Mouse (Mus musculus) liver, embryonic 16.5 days (tissue): ENCODE data around the gene Uvrag. TPM values are rescaled to one million over a fixed set of nuclear protein-coding genes. Genes with fewer than 3 reads are reported as not detected.

Experiments used
- ATAC-seq: fragments of 200-750 bp; cut with Nextera tagmentation; 2 replicates; pipeline ENCODE4 v1.8.0; 2017; ENCODE audit warnings: low read depth, mild to moderate bottlenecking, moderate number of reproducible peaks, moderate library complexity
- H3K27ac ChIP-seq: fragments of 300-500 bp; sonication (generic); 2 replicates; pipeline ENCODE4 v1.5.1; 2014; ENCODE audit warnings: mild to moderate bottlenecking, low read length
- H3K27me3 ChIP-seq: fragments of 300-500 bp; sonication (generic); 2 replicates; pipeline ENCODE4 v1.6.1; 2014; ENCODE audit warnings: low read depth, low read length, mixed read lengths; ENCODE audit not compliant: control insufficient read depth, insufficient read depth
- H3K36me3 ChIP-seq: fragments of 300-500 bp; sonication (generic); 2 replicates; pipeline ENCODE4 v1.6.1; 2014; ENCODE audit warnings: mild to moderate bottlenecking; ENCODE audit not compliant: control insufficient read depth, insufficient read depth
- H3K4me1 ChIP-seq: fragments of 300-500 bp; sonication (generic); 2 replicates; pipeline ENCODE4 v1.6.1; 2014; ENCODE audit warnings: low read depth, low read length, mixed read lengths; ENCODE audit not compliant: control insufficient read depth
- H3K4me2 ChIP-seq: fragments of 300-500 bp; sonication (generic); 2 replicates; pipeline ENCODE4 v1.6.1; 2014; ENCODE audit warnings: low read depth, low read length, mixed read lengths
- H3K4me3 ChIP-seq: fragments of 300-500 bp; sonication (generic); 2 replicates; pipeline ENCODE4 v1.5.1; 2014; ENCODE audit warnings: low read depth, mild to moderate bottlenecking, low read length
- H3K9ac ChIP-seq: fragments of 300-500 bp; sonication (generic); 2 replicates; pipeline ENCODE4 v1.6.1; 2014; ENCODE audit warnings: low read depth, low read length
- H3K9me3 ChIP-seq: fragments of 300-500 bp; sonication (generic); replicated peaks from 2 replicates; pipeline ENCODE4 v1.6.1; 2016; ENCODE audit warnings: low read length; ENCODE audit not compliant: control insufficient read depth
- WGBS: fragments of 180-500 bp; shearing (Covaris S2); extraction: QIAGEN DNeasy Blood & Tissue Kit; methylation state at CpG from one replicate; pipeline ENCODE4 v1.1.7; 2014; ENCODE audit not compliant: insufficient replicate concordance; 5-methylcytosine and 5-hydroxymethylcytosine counted together
- polyA plus RNA-seq: library from polyadenylated mRNA; unstranded; fragments of >200 nt; fragmentation: Nextera tagmentation; extraction: Ambion mirVana; gene quantifications from 2 replicates; pipeline ENCODE4 v1.2.1, GENCODE M21; 2015

Gene Uvrag
- 7.6 and 8.2 TPM in 2 replicates for polyA plus RNA-seq

DNA sequence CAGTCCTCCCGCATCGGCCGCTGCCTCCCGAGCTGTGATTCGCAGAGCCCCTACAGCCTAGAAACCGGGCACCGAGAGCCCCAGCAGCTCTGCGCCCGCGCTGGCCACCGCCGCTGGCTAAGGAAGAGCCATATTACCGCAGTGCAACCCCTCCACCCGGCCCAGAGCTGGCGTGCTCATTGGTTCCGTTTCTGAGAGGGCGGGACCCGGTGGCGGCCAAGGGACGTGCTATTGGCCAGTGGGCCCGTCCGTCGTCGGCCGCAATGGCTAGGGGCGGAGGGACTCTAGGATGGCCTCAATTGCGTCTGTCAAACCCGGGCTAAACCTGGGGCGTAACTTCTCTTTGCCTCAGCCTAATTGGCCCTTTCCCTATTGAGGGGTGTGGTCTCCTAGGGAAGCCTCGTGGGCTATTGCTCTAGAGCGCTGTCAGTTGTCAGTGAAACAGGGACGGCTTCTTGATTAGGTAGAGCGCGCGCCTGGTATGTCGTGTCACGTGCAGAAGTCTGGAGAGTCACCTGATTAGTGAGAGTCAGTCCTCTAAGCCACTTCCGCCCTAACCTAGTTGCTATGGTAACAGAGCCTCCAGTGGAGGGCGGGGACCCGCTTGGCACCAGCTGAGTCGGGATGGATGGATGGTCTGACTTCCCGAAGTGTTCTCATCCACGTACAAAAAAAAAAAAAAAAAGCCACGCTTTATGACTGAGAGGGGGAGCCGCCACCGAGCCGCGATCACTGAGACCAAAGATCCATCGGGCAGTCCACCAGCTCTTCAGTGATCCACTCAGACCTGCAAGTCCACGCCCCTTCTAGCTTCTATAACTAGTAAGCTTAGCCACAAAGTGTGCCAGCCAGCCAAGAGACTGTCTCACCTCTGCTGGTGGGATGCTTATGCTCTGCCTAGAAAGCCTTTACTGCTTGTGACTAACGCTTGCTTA lies at the start of gene Uvrag:
Gene Uvrag, minus strand, starts transcription at position 158 of the 935 bp plus-strand sequence.
- peak within 1 kb of the TSS; percentile 88 for H3K9ac ChIP-seq

DNA sequence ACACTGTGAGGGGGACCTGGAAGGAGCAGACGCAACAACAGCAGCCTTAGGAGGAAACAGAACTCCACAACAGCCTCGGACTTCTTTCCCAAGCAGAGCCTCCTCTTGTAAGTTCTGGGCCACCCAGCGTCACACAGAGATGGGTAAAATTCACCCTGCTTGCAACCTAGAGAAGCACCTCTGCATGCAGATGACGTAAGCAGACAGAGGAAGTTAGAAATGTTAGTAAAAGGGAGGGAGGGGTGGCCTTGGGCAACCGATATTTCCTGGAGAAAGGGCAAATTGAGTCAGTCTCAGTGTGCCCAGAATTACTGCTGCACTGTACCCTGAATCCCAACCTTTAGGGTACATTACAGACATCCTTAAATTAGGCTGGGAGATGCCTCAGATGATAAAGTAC lies 48.9 kb upstream of the Uvrag start:
- Histone ChIP-seq H3K4me1 (peaks cover 13% of the 10 kb centered on the region), H3K27ac (peak overlapping the region; percentile 37), H3K4me2 (0 out of 2 replicates have a peak overlapping the region, but pooled peaks have one; percentile 18), H3K27me3 (no peaks in the 10 kb centered on the region), H3K36me3 (no peaks in the 10 kb centered on the region), H3K4me3 (no peak overlapping the region), H3K9ac (no peak overlapping the region), H3K9me3 (no peaks in the 10 kb centered on the region)
- ATAC-seq: no peak
- WGBS: 27% methylated on average over 5 of the region's 5 CpGs

More for the DNA sequence above, at the start of gene Uvrag:
- H3K4me2 ChIP-seq: peak within 1 kb of the TSS; percentile 86
- peak within 1 kb of the TSS; percentile 92 for H3K4me3 ChIP-seq
- H3K27me3 ChIP-seq: no peaks in the 10 kb centered on the region
- H3K9me3 ChIP-seq: no peaks in the 10 kb centered on the region
- peak within 1 kb of the TSS; percentile 77 for H3K27ac ChIP-seq
- H3K4me1 ChIP-seq: peaks cover 34% of the 10 kb centered on the region
- ATAC-seq: peak; percentile 94
- no peaks in the 10 kb centered on the region for H3K36me3 ChIP-seq
- WGBS: under 1% methylated on average over 51 of the region's 51 CpGs

GRCm38 (mm10) chr7:99188630-99189029 lies 47.7 kb upstream of the Uvrag start:
- Histone ChIP-seq H3K4me3 (no peak overlapping the region), H3K27ac (peak overlapping the region; percentile 37), H3K4me2 (no peak overlapping the region), H3K4me1 (peaks cover 15% of the 10 kb centered on the region), H3K27me3 (no peaks in the 10 kb centered on the region), H3K9me3 (no peaks in the 10 kb centered on the region), H3K36me3 (no peaks in the 10 kb centered on the region), H3K9ac (no peak overlapping the region)
- WGBS: 57% methylated on average over 6 of the region's 6 CpGs
- ATAC-seq: peak; percentile 66

GRCm38 (mm10) chr7:99187451-99187850 lies 46.5 kb upstream of the Uvrag start:
- peaks cover under 1% of the 10 kb centered on the region; the same call in 1 of the 2 replicates for H3K27me3 ChIP-seq
- H3K36me3 ChIP-seq: no peaks in the 10 kb centered on the region
- 61% methylated on average over 5 of the region's 5 CpGs for WGBS
- no peaks in the 10 kb centered on the region for H3K9me3 ChIP-seq
- no peak overlapping the region for H3K9ac ChIP-seq
- no peak overlapping the region for H3K4me3 ChIP-seq
- H3K4me1 ChIP-seq: peaks cover 22% of the 10 kb centered on the region
- no peak for ATAC-seq
- no peak overlapping the region for H3K27ac ChIP-seq
- no peak overlapping the region for H3K4me2 ChIP-seq

- peaks cover 9% of the 10 kb centered on the region for H3K27me3 ChIP-seq
- H3K4me2 ChIP-seq: no peak overlapping the region
- no peak overlapping the region for H3K9ac ChIP-seq
- H3K27ac ChIP-seq: no peak overlapping the region
- peaks cover 25% of the 10 kb centered on the region for H3K4me1 ChIP-seq
- H3K36me3 ChIP-seq: no peaks in the 10 kb centered on the region
- no peak for ATAC-seq
- H3K4me3 ChIP-seq: no peak overlapping the region
- no peaks in the 10 kb centered on the region for H3K9me3 ChIP-seq
- WGBS: 62% methylated on average over 3 of the region's 3 CpGs
These were observed 44.5 kb upstream of the Uvrag start for GRCm38 (mm10) chr7:99185405-99185804.

GRCm38 (mm10) chr7:99183751-99184150 lies 42.8 kb upstream of the Uvrag start:
- Histone ChIP-seq H3K4me3 (no peak overlapping the region), H3K9me3 (no peaks in the 10 kb centered on the region), H3K36me3 (no peaks in the 10 kb centered on the region), H3K4me2 (peak overlapping the region; percentile 78), H3K27me3 (peaks cover 9% of the 10 kb centered on the region), H3K4me1 (peaks cover 19% of the 10 kb centered on the region), H3K9ac (no peak overlapping the region), H3K27ac (0 out of 2 replicates have a peak overlapping the region, but pooled peaks have one; percentile 33)
- ATAC-seq: no peak
- 17% methylated on average over 6 of the region's 6 CpGs for WGBS

- H3K4me3 ChIP-seq: peak within 1 kb of the TSS; percentile 68
- H3K9me3 ChIP-seq: no peaks in the 10 kb centered on the region
- H3K27ac ChIP-seq: peak within 1 kb of the TSS; percentile 71
- ATAC-seq: peak; percentile 89
- peak within 1 kb of the TSS; percentile 71 for H3K9ac ChIP-seq
- H3K36me3 ChIP-seq: no peaks in the 10 kb centered on the region
- peak within 1 kb of the TSS; percentile 78 for H3K4me2 ChIP-seq
- H3K27me3 ChIP-seq: peaks cover 9% of the 10 kb centered on the region
- WGBS: under 1% methylated on average over 63 of the region's 63 CpGs
- peaks cover 17% of the 10 kb centered on the region for H3K4me1 ChIP-seq
These were observed 41.7 kb upstream of the Uvrag start, which contains the start of gene Dgat2 for GRCm38 (mm10) chr7:99182432-99183172. Dgat2 (minus strand) TSS chr7:99182719.

DNA sequence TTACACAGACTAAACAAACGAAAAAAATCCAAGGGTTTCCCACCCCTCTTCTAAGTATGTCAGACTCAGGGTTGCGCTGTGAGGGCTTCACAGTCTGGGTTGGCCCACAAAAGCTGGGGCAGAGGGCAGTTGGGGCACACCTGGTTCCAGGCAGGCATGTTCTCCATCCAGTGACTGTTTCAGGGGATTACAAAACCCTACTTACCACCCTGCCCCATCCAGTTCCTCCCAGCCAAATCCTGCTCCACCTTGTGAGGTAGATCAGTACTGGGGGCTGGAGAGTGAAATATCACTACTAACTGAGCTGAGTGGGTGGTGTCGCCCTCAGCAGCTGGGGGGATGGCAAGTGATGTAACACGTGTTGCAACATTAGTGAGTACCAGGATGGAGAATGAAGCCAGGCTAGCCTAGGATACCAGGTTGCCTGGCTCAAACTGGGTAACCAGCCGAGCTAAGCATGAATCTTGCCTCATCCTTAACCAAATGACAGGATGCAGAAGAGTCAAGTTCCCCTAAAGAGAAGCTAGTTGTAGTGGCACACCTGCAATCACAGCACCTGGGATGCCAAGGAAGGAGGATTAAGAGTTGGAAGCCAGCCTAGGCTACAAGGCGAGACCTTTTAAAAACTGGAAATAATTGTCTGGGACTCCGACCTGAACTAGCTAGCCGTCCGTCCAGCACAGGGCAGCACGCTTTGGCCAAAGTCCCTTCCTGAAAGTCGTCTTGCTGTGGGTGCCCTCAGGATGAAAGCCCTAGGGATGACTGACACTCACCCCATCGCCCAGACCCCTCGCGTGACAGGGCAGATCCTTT lies 40.9 kb upstream of the Uvrag start:
- 15% methylated on average over 14 of the region's 14 CpGs for WGBS
- H3K4me3 ChIP-seq: peak overlapping the region; percentile 68
- H3K4me1 ChIP-seq: peaks cover 14% of the 10 kb centered on the region
- peaks cover 9% of the 10 kb centered on the region for H3K27me3 ChIP-seq
- H3K4me2 ChIP-seq: peak overlapping the region; percentile 78
- no peaks in the 10 kb centered on the region for H3K9me3 ChIP-seq
- peak; percentile 1; the same call in 1 of the 2 replicates for ATAC-seq
- H3K36me3 ChIP-seq: no peaks in the 10 kb centered on the region
- H3K27ac ChIP-seq: peak overlapping the region; percentile 71
- H3K9ac ChIP-seq: peak overlapping the region; percentile 71
